Mouse (Mus musculus) spleen, embryonic (tissue): ENCODE measurements around the gene Nckap1l.

Source experiments
- CTCF ChIA-PET: fragments of 350-600 bp; sonication (Branson Sonifier 250); formaldehyde crosslinking; loops from one replicate; lab custom pipeline; 2022; lab: Charles Lee

Gene Nckap1l

GRCm38 (mm10) chr15:103498157-103498556, 44.6 kb downstream of the Nckap1l start:
- CTCF ChIA-PET, result no interaction called here

GRCm38 (mm10) chr15:103500723-103501122, 47.1 kb downstream of the Nckap1l start:
- CTCF ChIA-PET, result interaction anchor here (0.6 kb wide), 1 partner anchor 1097 kb away, joined by 3 read pairs; no protein-coding TSS in a partner anchor

GRCm38 (mm10) chr15:103501186-103501585, 47.6 kb downstream of the Nckap1l start:
- CTCF ChIA-PET, result interaction anchor here (0.6 kb wide), 1 partner anchor 1097 kb away, joined by 3 read pairs; no protein-coding TSS in a partner anchor

- CTCF ChIA-PET, result interaction anchor here (0.5 to 0.6 kb wide), 2 partner anchors 15 to 370 kb away, joined by 5 to 9 read pairs; no protein-coding TSS in a partner anchor
These were observed 49.0 kb downstream of the Nckap1l start, which contains the start of gene Pde1b for GRCm38 (mm10) chr15:103502435-103503250. Gene Pde1b (plus strand): TSS chr15:103503034.

GRCm38 (mm10) chr15:103503251-103503600, 49.6 kb downstream of the Nckap1l start:
- CTCF ChIA-PET, result interaction anchor here (0.5 kb wide), 1 partner anchor 15 kb away, joined by 9 read pairs; no protein-coding TSS in a partner anchor

GRCm38 (mm10) chr15:103503660-103504059, 50.1 kb downstream of the Nckap1l start:
- CTCF ChIA-PET, result no interaction called here

- CTCF ChIA-PET, result no interaction called here
These were observed 55.7 kb downstream of the Nckap1l start for GRCm38 (mm10) chr15:103509317-103509716.

- CTCF ChIA-PET, result no interaction called here
These were observed 58.1 kb downstream of the Nckap1l start for GRCm38 (mm10) chr15:103511652-103512051.

GRCm38 (mm10) chr15:103513621-103514031, 60.0 kb downstream of the Nckap1l start:
- CTCF ChIA-PET, result no interaction called here

- CTCF ChIA-PET, result no interaction called here
These were observed 60.5 kb downstream of the Nckap1l start for GRCm38 (mm10) chr15:103514119-103514518.

- CTCF ChIA-PET, result no interaction called here
These were observed 61.3 kb downstream of the Nckap1l start for GRCm38 (mm10) chr15:103514914-103515313.

GRCm38 (mm10) chr15:103518600-103519385, 65.2 kb downstream of the Nckap1l start:
- CTCF ChIA-PET, result interaction anchor here (0.7 kb wide), 1 partner anchor 37 kb away, joined by 5 read pairs; no protein-coding TSS in a partner anchor

- CTCF ChIA-PET, result no interaction called here
These were observed 66.1 kb downstream of the Nckap1l start for GRCm38 (mm10) chr15:103519386-103520378.

- CTCF ChIA-PET, result no interaction called here
These were observed 69.0 kb downstream of the Nckap1l start for GRCm38 (mm10) chr15:103522458-103523099.

- CTCF ChIA-PET, result no interaction called here
These were observed 69.6 kb downstream of the Nckap1l start for GRCm38 (mm10) chr15:103523156-103523555.

- CTCF ChIA-PET, result no interaction called here
These were observed 76.8 kb downstream of the Nckap1l start for GRCm38 (mm10) chr15:103530372-103530771.

- CTCF ChIA-PET, result no interaction called here
These were observed 80.5 kb downstream of the Nckap1l start for GRCm38 (mm10) chr15:103534054-103534620.

- CTCF ChIA-PET, result no interaction called here
These were observed 81.4 kb downstream of the Nckap1l start for GRCm38 (mm10) chr15:103535030-103535429.

- CTCF ChIA-PET, result no interaction called here
These were observed 82.2 kb downstream of the Nckap1l start for GRCm38 (mm10) chr15:103535786-103536185.

GRCm38 (mm10) chr15:103536456-103536855, 82.9 kb downstream of the Nckap1l start:
- CTCF ChIA-PET, result no interaction called here
